Mouse (Mus musculus): ENCODE measurements at regions not wholly inside any gene's neighbourhood (a gene's known extent, or its start where the extent isn't known, plus 50 kb on each side); places are given as distances from the start of the nearest gene placed in this dataset.

DNA sequence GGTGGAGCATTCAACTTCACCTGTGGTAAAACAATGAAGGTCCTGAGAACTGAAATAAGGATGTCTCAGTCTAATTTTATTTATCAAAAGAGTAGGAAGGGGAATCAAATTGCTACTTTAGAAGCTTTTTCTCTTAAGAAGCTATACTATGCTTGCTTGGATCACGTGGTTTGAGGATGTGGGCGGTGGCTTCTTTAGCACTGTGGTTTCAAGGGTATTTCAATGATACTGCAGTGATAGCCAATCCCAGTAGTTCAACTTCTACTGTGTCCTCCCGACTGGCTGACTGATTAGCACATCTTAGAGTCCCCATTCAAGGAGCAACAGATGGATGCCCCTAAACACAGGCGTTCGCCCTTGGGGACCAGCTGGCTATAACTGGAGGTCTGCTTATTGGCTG, 575.6 kb downstream of the Vrk1 start:
- no peak for DNase-seq (ENCODE audit: low read depth)

DNA sequence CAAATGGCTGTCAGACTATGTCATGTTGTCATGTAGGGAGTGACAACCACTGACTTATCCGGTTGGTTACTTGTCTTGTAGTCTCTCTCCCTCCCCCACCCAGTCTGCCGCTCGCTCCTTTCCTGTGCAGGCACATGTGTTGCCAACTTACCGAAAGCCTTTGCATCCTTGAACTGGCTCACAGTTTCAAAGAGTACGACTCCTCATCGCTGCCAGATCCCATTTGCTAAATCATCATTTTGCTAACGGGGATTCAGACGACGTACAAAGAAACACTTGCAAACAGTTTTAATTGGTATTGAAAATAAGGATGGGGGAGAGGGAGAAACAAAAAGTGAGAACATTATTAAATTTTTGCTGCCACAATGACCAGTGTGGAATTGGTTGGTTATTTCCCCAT, 582.7 kb downstream of the Vrk1 start:
- DNase-seq (ENCODE audit: low read depth): no peak

DNA sequence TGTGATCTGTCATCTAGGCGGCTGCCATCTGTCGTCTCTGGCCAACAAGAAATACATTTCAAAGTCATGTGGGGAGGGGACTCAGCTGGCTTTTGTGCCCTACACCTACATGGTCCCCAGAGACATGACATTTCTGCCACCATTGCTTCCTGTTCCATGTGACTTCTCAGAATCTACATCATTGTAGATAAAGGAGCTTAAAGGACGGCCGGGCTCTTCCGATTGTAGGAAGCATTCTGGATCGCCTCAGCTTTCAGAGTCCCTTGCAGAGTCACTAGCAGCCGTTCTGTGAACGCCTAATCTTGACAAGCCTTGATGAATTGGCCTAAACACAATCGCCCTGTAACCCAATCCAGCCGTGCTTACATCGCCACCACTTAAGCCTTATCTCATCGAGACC, 587.6 kb downstream of the Vrk1 start:
- no peak for DNase-seq (ENCODE audit: low read depth)

DNA sequence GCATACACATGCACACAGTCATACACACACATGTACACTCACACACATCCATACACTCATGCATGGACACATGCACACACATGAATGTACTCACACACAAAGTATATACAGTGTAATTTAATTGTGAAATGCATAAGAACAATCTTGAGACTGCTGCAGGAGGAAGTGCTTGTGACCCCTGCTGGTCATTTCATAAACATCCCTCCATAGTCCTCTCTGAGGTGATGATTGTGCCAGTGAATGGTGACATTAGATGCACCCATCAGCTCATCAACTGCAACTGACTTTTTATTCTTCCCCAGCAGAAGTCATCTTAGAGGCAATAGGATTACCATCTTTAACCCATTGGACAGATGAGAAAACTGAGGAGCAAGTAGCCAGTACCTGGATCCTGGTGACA, 597.2 kb downstream of the Vrk1 start:
- DNase-seq (ENCODE audit: low read depth): no peak

DNA sequence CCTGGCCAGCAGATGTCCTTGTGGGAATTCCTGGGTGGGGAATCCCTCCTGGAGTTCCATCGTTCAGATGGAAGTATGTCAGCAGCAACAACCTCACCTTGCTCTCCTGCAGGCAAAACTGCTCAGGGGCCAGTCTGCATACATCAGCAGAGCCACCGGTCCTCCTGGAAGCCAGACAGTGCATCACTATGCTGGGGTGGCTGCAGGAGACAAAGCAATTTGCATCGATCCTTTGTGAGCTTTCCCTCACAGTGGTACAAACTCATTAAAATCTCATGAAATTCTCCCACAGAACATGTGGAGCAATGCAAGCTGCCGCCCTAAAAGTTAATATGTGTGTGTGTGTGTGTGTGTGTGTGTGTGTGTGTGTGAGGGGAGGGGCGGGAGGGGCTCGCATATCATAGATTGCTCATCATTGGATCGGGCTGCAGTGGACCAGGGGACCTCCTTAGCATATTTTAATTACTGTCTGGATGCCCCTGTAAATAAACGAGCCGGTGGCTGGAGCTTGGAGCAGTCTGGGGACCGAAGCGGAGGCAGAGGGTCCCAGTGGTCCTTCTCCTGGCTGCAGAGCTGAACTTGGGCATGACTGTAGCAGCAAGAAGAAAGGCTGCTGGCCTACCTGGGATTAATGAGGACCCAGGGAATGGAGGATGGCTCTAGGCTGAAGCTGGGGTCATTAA, 597.8 kb downstream of the Vrk1 start:
- no peak for DNase-seq (ENCODE audit: low read depth)

DNA sequence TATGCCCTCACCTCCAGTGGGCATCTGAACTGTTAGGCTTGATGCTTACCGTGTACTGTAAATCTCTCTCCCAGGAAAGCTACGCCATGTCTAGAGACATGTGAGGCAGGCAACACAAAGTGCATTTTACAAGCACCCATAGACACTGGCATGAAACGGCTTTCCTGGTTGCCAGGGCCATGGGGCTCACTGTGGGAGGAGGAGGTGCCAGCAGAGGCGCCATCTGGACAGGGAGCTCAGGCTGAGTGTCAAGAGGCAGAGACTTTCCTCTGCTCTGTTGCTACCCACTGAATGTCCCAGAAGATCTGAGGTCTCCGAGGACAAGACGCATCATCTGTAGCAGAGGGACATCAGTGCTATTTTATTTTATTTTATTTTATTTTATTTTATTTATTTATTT, 608.7 kb downstream of the Vrk1 start:
- DNase-seq (ENCODE audit: low read depth): no peak

DNA sequence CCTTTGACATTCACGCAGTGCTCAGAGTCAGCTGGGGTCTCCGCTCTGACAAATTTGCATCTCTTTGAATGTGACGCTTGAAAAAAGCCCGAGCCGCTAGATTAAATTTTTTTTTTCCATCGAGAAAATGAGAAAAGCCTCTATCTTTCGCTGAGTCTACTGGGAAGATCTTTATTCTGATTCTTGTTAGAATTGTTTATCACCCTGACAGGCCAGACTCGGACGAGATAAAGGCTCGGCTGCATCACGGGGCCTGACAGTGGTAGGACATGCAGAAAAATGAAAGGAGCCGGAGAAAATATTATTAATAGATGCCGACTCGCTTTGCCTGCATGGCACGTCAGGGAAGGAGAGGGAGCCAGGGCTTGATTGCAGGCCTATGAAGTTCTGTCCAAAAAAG, 616.8 kb downstream of the Vrk1 start:
- no peak for DNase-seq (ENCODE audit: low read depth)

DNA sequence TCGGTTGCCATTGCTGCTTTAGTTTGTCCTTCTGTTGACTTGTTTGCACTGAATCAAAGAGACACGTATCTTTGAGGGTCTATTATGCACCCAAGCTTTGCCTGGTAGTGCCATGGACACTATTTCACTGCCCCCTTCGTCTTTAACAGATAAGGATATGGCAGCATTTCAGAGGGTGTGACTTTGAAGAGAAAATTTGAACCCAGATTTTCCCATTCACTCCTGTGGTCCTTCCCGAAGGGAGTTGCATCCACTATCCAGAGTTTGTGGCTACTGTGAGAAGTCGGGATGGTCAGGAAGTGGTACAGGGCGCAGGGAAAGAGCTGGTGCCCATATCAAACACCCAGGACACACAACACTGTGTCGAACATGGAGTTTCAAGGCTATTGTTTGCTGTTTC, 622.5 kb downstream of the Vrk1 start:
- DNase-seq (ENCODE audit: low read depth): no peak

DNA sequence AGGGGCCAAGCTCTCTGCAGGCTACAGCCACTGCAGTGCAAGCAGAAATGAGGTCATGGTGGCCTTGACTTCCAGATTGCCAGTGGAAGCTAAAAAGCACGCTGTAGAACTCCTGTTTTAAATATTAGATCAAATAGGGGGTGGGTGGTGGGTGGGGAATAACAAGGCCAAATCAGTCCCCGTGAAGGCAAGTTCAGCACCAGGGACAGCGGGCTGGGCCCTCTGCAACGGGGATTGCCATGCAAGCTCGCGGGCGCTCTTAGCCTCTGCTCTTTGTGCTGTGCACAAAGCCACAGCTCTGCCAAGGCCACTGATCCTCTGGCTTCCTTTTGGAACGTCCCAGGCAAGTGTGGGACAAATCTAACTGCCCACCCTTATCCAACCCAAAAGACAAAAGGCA, 623.1 kb downstream of the Vrk1 start:
- DNase-seq (ENCODE audit: low read depth): peak; percentile 20

DNA sequence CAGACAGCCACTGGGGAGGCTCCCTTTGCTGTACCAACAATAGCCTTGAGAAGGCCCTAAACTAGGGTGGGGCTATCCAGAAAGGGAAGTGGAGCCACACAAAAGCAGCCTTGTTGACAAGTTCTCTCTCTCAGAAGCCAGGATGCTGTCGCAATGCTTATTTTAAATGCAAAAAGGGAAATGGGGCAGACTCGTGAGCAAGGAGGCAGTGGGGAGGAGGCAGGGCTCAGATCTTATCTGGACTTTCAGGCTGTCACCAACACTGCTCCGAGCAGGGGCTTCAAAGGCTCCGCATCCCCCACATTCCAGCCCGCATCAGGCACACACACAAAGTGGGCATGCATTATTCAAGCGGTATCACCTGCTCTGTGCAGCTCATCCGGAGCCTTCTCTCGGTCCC, 648.3 kb downstream of the Vrk1 start:
- DNase-seq (ENCODE audit: low read depth): peak; percentile 13

DNA sequence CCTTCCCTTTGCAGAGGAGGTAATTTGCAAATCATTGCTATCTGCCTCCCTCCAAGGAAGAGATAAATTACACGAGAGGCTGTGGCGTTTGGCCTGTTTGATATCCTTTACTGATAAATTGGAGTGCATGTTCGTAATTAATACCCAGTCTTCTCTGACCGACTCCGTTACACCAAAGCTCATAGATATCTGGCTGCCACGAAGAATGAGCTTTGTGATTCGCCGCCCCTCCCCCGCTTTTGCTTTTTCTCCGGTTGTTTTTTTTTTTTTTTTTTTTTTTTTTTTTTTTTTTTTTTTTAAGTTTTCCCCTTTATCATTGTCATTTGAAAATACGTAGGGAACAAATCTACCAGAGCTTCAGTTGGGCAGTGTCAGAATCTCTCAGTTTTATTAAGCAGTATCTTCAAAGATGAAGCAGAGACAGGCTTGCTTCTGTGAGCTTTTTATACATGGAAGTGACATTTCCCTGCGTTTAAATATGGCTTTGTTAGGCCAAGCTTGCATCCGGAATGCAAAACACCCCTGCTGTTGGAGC, 663.3 kb downstream of the Vrk1 start:
- DNase-seq (ENCODE audit: low read depth): no peak

DNA sequence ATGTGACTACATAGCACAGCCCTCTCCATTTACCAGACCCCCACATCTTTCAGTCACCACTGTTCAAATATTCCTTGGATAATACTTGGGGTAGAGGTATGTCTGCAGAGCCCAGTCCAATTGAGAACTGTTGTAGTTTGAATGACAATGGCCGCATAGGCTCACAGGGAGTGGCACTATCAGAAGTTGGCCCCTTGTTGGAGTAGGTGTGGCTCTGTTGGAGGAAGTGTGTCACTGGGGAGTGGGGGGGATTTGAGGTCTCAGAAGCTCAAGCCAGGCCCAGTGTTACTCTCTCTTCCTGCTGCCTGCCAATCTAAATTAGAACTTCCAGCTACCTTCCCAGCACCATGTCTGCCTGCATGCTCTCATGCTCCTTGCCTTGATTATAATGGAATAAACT, 664.7 kb downstream of the Vrk1 start:
- DNase-seq (ENCODE audit: low read depth): no peak

DNA sequence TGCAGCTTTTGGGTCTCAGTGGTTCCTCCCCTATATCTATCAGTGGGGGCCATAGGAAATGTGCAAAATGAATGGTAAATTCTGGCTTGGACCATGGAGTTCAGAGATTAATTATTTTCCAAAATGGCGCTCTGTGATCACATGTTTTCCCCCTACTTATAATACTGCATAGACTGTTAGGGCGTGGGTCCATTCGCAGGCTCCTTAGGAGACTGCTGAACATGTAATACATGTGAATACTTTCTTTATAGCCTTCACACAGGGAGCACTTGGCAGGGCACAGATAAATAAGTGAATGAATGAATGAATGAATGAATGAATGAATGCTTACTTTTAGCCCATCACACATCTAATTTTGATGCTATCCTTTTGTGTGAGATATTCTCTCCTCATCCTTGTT, 666.1 kb downstream of the Vrk1 start:
- DNase-seq (ENCODE audit: low read depth): no peak

DNA sequence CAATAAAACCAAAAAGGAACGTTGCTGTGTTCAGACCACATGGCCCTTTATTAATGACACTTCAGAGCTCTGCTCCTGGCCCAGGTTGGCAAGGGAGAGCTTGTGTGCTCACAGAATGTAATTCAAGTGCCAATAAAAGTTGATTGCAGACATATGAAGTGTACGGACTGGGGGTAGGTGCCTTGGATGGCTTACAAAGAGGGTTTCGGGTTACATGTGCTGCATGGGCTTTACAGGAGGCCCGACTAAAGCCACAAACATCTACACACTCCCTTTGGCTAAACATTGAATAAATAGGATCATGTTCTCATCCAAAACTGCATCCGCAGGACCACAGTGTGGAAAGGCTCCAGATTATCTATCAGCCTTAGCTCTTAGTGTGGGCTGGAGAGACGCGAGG, 666.5 kb downstream of the Vrk1 start:
- no peak for DNase-seq (ENCODE audit: low read depth)

DNA sequence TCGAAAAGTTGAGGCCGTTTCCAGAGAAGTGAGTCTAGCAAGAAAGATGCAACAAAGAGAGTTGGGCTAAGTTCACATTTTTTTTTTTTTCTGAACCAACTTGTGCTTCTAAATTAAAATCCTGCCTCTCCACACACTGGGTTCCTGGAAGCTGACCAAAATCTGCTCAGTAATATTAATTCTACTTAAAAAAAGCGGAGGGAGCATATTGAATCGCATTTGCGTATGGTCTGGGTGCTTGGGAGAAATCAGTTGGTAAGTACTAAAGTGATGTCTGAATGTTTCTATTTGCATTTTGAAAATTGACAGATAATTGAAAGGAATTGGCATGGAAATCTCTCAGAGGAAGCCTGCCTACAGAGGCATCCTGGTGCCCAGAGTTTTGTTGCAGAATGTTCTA, 676.0 kb downstream of the Vrk1 start:
- DNase-seq (ENCODE audit: low read depth): no peak

DNA sequence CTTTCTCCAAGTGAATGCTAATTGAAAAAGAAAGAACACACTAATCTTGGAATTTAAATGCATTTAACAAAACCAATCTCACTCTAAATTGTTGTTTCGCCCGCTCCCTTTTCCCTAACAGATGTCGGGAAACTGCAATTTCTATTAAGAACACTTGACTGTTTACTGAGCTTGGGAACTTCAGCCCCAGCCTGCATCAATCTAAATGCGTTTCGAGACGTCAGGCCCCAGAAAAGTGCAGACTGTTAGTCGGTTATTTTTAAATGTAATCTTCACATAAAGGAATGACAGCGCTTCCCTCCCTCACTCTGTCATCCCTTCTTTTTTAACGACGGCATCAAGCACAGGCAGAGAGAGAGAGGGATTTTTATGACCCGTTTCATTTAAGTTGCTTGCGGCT, 677.7 kb downstream of the Vrk1 start:
- DNase-seq (ENCODE audit: low read depth): no peak

DNA sequence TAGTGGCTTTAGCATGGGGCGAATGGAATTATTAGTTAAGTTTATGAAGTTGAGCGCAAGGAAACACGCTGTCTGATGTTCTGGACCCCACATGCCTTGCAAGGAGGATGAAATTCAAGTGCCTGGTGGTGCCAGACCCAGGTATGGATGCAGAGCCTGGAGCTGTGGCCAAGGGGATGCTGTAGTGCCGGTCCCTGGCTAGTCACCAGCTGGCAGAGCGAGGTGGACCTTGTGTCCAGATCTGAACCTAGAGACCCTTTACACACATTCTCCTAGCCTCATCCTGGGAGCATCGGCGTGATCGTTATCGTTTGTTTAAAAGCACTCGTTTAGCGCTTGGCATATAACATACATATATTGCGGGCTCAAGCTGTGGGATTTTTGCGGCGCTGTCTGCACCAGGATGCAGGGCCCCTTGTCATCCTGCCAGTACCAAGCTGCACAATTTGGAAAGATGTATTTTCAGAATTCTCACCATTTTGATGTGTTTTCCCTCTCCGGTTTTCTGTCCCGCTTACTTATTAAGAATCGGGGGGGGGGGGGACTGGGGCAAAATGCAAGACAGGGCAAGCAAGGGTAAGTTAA, 678.2 kb downstream of the Vrk1 start:
- DNase-seq (ENCODE audit: low read depth): no peak

DNA sequence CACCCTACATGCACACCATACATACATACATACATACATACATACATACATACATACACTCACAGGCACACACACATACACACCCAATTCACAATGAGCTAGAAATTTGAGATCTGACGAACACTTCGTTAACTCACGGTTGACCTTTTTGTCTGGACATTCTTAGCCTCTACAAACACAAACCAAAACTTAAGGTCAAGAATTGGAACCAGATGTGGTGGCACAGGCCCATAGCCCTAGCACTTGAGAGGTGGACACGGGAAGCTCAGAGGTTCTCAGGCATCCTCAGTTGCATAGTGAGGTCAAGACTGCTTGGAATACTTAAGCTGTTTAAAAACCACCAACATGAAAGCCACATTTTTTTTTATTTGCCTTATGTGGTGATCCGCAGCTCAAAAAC, 692.9 kb downstream of the Vrk1 start:
- no peak for DNase-seq (ENCODE audit: low read depth)

DNA sequence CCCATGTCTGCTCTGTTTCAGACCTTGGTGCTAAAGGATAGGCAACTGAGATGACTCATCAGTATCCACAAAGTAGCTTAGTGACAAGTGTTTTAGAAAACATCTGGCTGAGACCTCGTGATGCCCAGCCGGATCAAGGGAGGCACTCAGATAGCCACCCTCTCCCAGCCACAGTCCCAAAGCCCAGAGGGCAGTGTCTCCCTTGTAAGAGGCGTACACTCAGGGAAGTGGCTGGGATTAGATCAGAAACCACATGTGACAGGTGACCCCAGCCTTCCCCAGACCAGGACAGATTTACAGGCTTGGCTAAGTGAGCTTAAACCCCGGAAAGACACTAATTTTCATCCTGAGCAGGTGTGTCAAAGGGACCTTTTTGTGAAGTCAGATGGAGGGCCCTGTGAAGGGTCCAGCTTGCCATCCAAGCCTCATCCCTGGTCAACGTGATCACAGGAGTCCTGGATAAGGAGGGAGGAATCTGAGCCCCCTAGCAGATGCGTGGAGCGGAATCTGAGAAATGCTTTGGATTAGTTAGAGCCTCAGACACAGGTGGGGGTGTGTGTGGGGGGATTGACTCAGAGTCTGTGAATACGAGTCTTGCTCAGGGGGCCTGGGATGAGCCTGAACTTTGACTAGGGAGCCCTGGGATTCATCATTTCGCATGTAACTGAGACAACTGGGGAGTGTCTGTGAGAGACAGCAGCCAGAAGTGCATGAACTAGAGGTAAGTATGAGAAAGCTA, 711.4 kb downstream of the Vrk1 start:
- no peak for DNase-seq (ENCODE audit: low read depth)

DNA sequence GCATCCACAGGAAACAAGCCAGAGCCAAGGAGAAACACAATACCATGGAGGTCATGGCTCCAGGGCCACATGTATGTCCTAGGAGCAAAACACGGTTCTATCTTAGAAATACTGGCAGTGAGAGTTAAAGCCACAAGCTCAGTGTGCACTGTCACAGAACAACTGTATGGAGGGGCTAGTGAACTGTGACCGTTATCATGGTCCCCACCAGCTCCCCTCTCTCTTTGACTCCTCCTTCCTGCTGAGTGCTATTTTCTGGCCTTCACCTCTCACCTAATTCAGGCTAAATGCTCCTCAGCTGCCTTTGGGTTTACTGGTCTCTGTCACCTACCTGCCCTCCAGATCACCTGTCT, 712.0 kb downstream of the Vrk1 start:
- DNase-seq (ENCODE audit: low read depth): no peak

DNA sequence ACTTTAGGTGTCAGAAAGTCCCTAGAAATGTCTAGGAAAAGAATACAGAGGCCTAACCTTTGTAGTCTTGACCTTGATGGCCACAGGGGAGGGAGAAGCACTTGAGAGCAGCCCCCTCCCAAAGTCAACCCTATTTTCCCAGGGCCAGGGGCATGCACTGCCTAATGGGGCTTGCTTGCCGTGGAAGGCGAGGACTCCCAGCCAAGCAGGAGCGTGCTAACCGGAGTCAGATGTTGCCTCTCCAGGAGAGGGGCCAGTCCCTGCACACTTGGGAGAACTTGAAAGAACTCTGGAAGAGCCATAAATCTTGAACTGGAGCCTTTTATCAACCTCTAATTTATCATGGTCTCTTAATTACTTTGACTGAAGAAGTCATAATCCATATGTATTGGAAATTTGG, 712.7 kb downstream of the Vrk1 start:
- no peak for DNase-seq (ENCODE audit: low read depth)

DNA sequence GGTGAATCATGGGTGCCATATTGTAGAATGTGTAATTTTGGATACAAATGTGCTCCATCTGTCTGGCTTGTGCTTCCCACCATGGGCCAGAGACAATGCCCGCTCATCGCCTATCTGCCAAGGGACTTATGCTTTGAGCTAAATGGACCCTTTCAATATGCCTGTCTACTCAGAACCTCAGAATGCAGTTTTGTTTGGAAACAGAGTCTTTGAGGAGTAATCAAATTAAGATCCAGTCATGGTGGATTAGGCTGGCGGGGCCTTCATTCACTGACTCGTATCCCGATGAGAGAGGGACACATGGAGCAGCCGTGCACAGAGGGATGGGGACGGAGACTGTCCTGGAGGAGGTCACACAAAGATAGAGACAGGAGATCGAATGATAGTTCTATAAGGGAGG, 716.9 kb downstream of the Vrk1 start:
- DNase-seq (ENCODE audit: low read depth): no peak

DNA sequence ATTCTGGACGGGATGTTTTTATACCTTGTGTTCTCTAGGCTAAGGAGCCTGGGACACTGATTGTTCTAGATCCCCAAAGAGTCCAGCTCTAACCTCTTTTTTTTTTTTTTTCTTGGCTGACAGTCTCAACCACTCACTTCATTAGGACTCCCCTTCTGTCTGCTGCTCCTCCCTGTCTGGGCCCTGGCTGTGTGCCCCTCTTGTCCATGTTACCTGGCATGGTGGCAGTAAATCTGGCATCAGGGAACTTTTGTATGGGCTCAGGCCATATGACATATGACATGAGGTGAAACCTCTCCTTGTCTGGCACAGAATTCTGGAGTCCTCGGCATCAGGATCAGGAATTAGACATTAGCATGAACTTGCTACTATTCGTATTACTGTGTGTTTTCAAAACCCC, 717.5 kb downstream of the Vrk1 start:
- no peak for DNase-seq (ENCODE audit: low read depth)

DNA sequence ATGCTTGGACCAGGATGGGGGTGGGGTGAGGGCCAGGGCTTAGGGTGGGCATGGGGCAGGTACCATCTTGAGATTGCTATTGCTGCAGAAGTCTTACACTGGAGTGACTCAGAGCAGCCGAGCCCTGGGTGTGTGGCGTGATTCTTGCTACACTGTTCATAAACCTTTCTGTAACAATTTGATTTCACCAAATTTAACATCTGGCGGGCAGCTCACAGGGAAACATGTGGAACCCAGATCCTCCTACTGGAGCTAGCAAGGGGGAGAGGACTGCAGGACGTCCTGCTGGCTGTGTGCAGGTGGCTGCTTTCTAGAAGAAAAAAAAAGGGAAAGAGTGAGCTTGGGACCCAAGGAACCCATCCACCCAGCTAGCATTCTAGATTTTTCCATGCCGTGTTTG, 719.7 kb downstream of the Vrk1 start:
- DNase-seq (ENCODE audit: low read depth): no peak
